Mouse (Mus musculus) midbrain, postnatal 0 days (tissue): ENCODE results near the gene Fras1. TPM values are rescaled to one million over a fixed set of nuclear protein-coding genes. Genes with fewer than 3 reads are reported as not detected.

Experiments
- ATAC-seq: fragments of 200-750 bp; cut with Nextera tagmentation; 2 replicates; pipeline ENCODE4 v1.8.0; 2017; ENCODE audit warnings: moderate number of reproducible peaks, mild to moderate bottlenecking, moderate TSS enrichment, moderate library complexity; ENCODE audit not compliant: low FRiP score
- DNase-seq: peaks from one replicate; pipeline ENCODE4 v3.0.0-alpha.2; 2015; ENCODE audit warnings: low spot score
- H3K27ac ChIP-seq: fragments of 300-500 bp; sonication (generic); 2 replicates; pipeline ENCODE4 v1.5.1; 2014; ENCODE audit warnings: low read depth, mild to moderate bottlenecking, low read length, mixed read lengths
- H3K27me3 ChIP-seq: fragments of 300-500 bp; sonication (generic); 2 replicates; pipeline ENCODE4 v1.6.1; 2014; ENCODE audit warnings: low read length, control low read depth, mixed read lengths; ENCODE audit not compliant: insufficient read depth
- H3K36me3 ChIP-seq: fragments of 300-500 bp; sonication (generic); 2 replicates; pipeline ENCODE4 v1.6.1; 2014; ENCODE audit warnings: low read length, control low read depth, mixed read lengths; ENCODE audit not compliant: insufficient read depth
- H3K4me1 ChIP-seq: fragments of 300-500 bp; sonication (generic); 2 replicates; pipeline ENCODE4 v1.6.1; 2014; ENCODE audit warnings: mild to moderate bottlenecking, control low read depth, antibody characterized with exemption, low read length, mixed read lengths; ENCODE audit not compliant: insufficient read depth
- H3K4me2 ChIP-seq: fragments of 300-500 bp; sonication (generic); 2 replicates; pipeline ENCODE4 v1.6.1; 2014; ENCODE audit warnings: low read depth, mild to moderate bottlenecking, low read length, mixed read lengths; ENCODE audit not compliant: poor library complexity, severe bottlenecking
- H3K4me3 ChIP-seq: fragments of 300-500 bp; sonication (generic); 2 replicates; pipeline ENCODE4 v1.5.1; 2014; ENCODE audit warnings: low read depth, mild to moderate bottlenecking, low read length, moderate library complexity
- H3K9ac ChIP-seq: fragments of 300-500 bp; sonication (generic); replicated peaks from 2 replicates; pipeline ENCODE4 v1.6.1; 2014; ENCODE audit warnings: mild to moderate bottlenecking, low read length, moderate library complexity, mixed read lengths; ENCODE audit not compliant: poor library complexity, severe bottlenecking
- H3K9me3 ChIP-seq: fragments of 300-500 bp; sonication (generic); 2 replicates; pipeline ENCODE4 v1.6.1; 2016; ENCODE audit warnings: low read length, control low read depth
- CTCF ChIP-seq: IDR thresholded peaks from 2 replicates; pipeline ENCODE4 v1.5.1; 2016; ENCODE audit warnings: antibody characterized with exemption, mild to moderate bottlenecking
- WGBS: fragments of 180-500 bp; shearing (Covaris S2); extraction: QIAGEN DNeasy Blood & Tissue Kit; methylation state at CpG from one replicate; pipeline ENCODE4 v1.1.7; 2014; 5-methylcytosine and 5-hydroxymethylcytosine counted together
- polyA plus RNA-seq: library from polyadenylated mRNA; unstranded; fragments of >200 nt; fragmentation: Nextera tagmentation; extraction: Ambion mirVana; gene quantifications from 2 replicates; pipeline ENCODE4 v1.2.1, GENCODE M21; 2015
- total RNA-seq: library from RNA; depleted of rRNA; stranded (reverse); fragments of >200 nt; gene quantifications from 2 replicates; pipeline ENCODE4 v1.2.3, GENCODE M21; 2014

Fras1 gene
- total and polyA plus RNA-seq, 2 experiments from 2014 or later, result 2.3 to 7.3 TPM

DNA sequence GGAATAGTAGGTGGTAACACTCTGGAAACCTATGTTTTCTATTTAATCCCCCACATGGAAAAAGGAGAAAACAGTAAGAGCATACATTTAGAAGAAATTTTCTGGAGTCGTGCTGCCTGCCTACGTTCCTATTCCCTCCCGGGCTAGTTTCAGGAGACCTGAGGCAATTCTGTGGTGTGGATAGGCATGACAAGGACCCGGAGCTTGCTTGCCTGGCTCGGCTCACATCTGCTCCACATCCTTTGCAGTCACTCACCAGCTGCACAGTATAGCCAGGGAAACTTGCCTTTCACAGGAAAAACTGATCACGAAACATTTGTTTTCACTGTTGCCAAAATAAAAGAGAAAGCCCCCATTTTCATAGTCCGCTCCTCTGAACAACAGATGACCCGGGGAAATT, 325.2 kb downstream of the Fras1 start:
- DNase-seq, result no peak
- Histone ChIP-seq H3K4me2 (no peak overlapping the region), H3K9me3 (no peaks in the 10 kb centered on the region), H3K4me3 (no peak overlapping the region), H3K4me1 (no peaks in the 10 kb centered on the region), H3K9ac (no peak overlapping the region), H3K27ac (no peak overlapping the region), H3K27me3 (no peaks in the 10 kb centered on the region), H3K36me3 (0 out of 2 replicates have a peak, but pooled peaks cover 3% of the 10 kb centered on the region)
- 76% methylated on average over 8 of the region's 8 CpGs for WGBS
- TF ChIP-seq CTCF, result no peak
- ATAC-seq, result no peak

DNA sequence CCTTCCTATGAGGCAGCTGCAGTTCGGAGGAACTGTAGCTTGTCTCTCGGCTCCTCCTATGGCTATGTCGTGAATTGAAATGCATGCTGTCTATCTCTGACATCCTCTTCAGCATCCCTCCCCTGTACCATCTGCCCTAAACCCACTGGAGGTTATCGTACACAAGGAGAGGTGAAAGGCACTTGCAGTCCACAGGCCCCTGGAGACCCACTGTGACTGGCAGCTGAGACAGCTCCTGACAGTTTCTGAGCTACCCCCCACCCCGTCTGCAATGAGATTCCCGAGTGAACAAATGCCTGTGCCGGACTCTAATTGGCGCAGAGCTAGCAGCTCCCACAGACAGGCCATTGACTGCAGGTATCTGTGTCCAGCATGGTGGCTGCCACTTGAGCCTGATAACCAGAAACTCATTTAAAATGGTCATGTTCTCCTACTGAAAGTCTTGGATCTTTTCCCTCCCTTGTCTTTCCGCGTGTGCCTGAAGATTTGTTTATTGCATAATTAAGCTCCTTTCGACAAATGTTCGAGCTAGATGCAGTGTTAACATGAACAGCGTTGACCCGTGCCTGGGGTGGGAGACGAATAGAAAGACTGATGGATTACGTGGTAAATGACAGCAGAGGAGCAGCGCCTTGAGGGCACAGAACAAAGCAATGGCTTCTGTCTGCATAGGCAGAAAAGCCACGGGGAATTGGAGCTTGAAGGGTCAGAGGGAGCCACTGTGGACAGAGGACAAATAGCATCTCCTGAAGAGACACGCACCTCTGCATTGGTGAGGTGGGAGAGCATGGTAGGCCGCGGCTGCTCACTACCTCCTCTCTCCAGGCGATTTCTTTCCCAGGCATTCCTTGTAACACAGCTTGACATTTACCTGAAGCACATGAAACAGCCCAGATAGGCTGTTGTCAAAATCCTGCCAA, 329.2 kb downstream of the Fras1 start:
- Histone ChIP-seq H3K9me3 (no peaks in the 10 kb centered on the region), H3K36me3 (no peaks in the 10 kb centered on the region), H3K4me3 (no peak overlapping the region), H3K27ac (no peak overlapping the region), H3K4me2 (no peak overlapping the region), H3K4me1 (no peaks in the 10 kb centered on the region), H3K9ac (no peak overlapping the region), H3K27me3 (no peaks in the 10 kb centered on the region)
- DNase-seq (peak; percentile 12), ATAC-seq (peak; percentile 59; the same call in 1 of the 2 replicates)
- WGBS, result 29% methylated on average over 22 of the region's 22 CpGs
- peak; percentile 47 for TF ChIP-seq CTCF

DNA sequence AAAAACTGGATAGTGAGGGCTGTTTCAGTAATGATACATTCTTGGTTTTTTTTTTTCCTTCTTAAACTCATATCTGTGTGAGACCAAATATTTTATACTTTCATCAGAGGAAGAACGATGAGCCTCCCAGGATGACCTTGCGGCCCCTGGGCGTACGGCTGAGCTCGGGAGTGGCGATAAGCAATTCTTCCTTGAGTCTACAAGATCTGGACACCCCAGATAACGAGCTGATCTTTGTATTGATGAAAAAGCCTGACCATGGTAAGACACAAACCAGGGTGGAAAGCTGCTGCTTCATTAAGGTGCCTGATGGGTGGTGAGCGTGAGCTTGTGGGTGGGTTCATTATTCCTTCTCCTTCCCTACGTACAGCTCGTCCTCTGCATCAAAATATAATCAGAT, 334.8 kb downstream of the Fras1 start:
- no peak overlapping the region for H3K4me2 ChIP-seq
- H3K9me3 ChIP-seq, result no peaks in the 10 kb centered on the region
- DNase-seq, result no peak
- no peak overlapping the region for H3K9ac ChIP-seq
- H3K36me3 ChIP-seq, result no peaks in the 10 kb centered on the region
- H3K27me3 ChIP-seq, result no peaks in the 10 kb centered on the region
- WGBS, result 61% methylated on average over 10 of the region's 10 CpGs
- ATAC-seq, result no peak
- H3K4me3 ChIP-seq, result no peak overlapping the region
- no peak overlapping the region for H3K27ac ChIP-seq
- no peak for TF ChIP-seq CTCF
- no peaks in the 10 kb centered on the region for H3K4me1 ChIP-seq

DNA sequence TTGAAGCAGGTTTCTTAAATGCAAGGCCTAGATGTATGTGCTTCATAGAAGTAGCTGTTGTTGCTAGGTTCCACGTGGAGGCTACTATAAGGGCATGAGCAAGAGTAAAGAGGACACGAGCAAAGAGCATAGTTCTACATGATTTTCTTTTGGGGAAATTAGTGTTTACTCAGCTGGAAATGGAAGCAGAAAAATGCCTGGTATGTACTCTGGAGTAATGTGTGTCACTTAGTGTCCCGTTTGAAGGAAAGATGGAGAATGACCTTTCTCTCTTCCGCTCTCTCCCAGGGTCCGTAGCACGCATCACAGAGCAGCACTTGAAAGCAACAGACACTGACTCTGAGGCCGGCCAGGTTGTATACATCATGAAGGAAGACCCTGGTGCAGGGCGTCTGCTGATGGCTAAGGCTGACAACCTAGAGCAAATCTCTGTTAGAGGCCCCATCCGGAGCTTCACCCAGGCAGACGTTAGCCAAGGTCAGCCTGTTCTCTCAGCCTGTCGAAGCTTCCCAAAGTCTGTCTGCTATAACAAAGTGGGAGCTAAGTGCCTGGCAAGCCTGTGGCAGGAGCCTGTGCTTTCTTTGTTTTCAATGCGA, 338.4 kb downstream of the Fras1 start:
- Histone ChIP-seq H3K4me2 (no peak overlapping the region), H3K36me3 (no peaks in the 10 kb centered on the region), H3K9me3 (no peaks in the 10 kb centered on the region), H3K27me3 (no peaks in the 10 kb centered on the region), H3K4me1 (peaks cover 3% of the 10 kb centered on the region; the same call in 1 of the 2 replicates), H3K27ac (no peak overlapping the region), H3K4me3 (no peak overlapping the region), H3K9ac (no peak overlapping the region)
- DNase-seq (no peak), ATAC-seq (no peak)
- no peak for TF ChIP-seq CTCF
- 66% methylated on average over 12 of the region's 12 CpGs for WGBS

GRCm38 (mm10) chr5:96712799-96713198, 339.0 kb downstream of the Fras1 start:
- no peaks in the 10 kb centered on the region for H3K36me3 ChIP-seq
- no peak overlapping the region for H3K27ac ChIP-seq
- H3K27me3 ChIP-seq, result no peaks in the 10 kb centered on the region
- H3K4me1 ChIP-seq, result peaks cover 3% of the 10 kb centered on the region; the same call in 1 of the 2 replicates
- H3K9me3 ChIP-seq, result no peaks in the 10 kb centered on the region
- DNase-seq, result no peak
- H3K4me2 ChIP-seq, result no peak overlapping the region
- 67% methylated on average over 4 of the region's 4 CpGs for WGBS
- H3K9ac ChIP-seq, result no peak overlapping the region
- TF ChIP-seq CTCF, result no peak
- ATAC-seq, result no peak
- no peak overlapping the region for H3K4me3 ChIP-seq
